In the genomic region with DNA sequence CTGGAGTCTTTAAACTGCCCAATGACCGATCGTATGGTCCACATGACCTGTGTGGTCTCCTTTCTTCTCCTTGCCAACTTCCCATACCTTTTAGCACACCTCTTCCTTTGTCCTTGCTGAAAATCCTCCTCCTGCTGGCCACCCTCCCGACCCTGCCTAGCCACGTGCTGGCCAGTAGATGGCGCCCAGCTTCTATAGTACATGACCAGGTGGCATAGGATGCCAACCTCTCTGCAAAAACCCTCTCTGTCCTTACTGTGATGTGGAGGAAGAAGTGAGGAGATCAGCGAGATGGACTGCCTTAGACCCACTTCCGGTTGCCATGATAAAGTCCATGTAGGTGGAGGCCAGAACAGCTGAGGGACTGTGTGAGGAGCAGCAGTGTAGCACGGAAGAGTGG, we compare ENCODE assay signal across 9 mouse cellular contexts. TPM values are rescaled to one million over a fixed set of nuclear protein-coding genes. Genes with fewer than 3 reads are reported as not detected.
DNase-seq lines count a peak whose midpoint lies in the region; ATAC-seq and TF ChIP-seq lines count a peak whose summit lies in the region.
"Had no signal": no experiment of that assay in that cellular context is flagged by ENCODE, and none has a peak within 500 bp of the region (broad histone marks: within the 10 kb centered on the region; RNA-seq: fewer than 3 reads in every experiment).

No protein-coding gene starts in this region.

- no peak overlapping the region for H3K4me2 ChIP-seq in heart, embryonic 12.5 days
- H3K4me2 ChIP-seq in forebrain, embryonic 13.5 days = no peak overlapping the region
- no peak overlapping the region for H3K4me2 ChIP-seq in intestine, embryonic 15.5 days (replicated peaks)
- no peak overlapping the region for H3K4me2 ChIP-seq in lung, postnatal 0 days (replicated peaks; ENCODE audit: low read depth, low read length)

- peak; percentile 61 to 80 for DNase-seq in heart, adult 18-20 months
- DNase-seq in CD4-positive helper T cell, adult 2 months (ENCODE audit: low read depth, low spot score) = peak; percentile 47
- DNase-seq in brain, embryonic 14.5 days (ENCODE audit: low read depth) = peak; percentile 71
- DNase-seq in lung, postnatal 0 days (ENCODE audit: low spot score) = peak; percentile 71

- no peaks in the 10 kb centered on the region for H3K36me3 ChIP-seq in heart, embryonic 12.5 days
- no peaks in the 10 kb centered on the region for H3K36me3 ChIP-seq in forebrain, embryonic 13.5 days (ENCODE audit: poor library complexity, severe bottlenecking)
- H3K36me3 ChIP-seq in intestine, embryonic 15.5 days = no peaks in the 10 kb centered on the region
- no peaks in the 10 kb centered on the region for H3K36me3 ChIP-seq in lung, postnatal 0 days (ENCODE audit: insufficient read depth, low read length)
- no peaks in the 10 kb centered on the region for H3K36me3 ChIP-seq in small intestine, adult 2 months (ENCODE audit: control insufficient read depth, insufficient read depth, low read length)

- no peak overlapping the region for H3K27ac ChIP-seq in heart, embryonic 12.5 days (ENCODE audit: poor library complexity, severe bottlenecking)
- H3K27ac ChIP-seq in forebrain, embryonic 13.5 days = no peak overlapping the region
- H3K27ac ChIP-seq in intestine, embryonic 15.5 days = no peak overlapping the region
- no peak overlapping the region for H3K27ac ChIP-seq in lung, postnatal 0 days (ENCODE audit: low read length)
- no peak overlapping the region for H3K27ac ChIP-seq in small intestine, adult 2 months (ENCODE audit: insufficient read depth, low read depth, low read length)

- ATAC-seq in heart, embryonic 12.5 days (ENCODE audit: insufficient number of reproducible peaks, low FRiP score) = no peak
- peak; percentile 73 for ATAC-seq in forebrain, embryonic 13.5 days
- ATAC-seq in intestine, embryonic 15.5 days = peak; percentile 47; the same call in 1 of the 2 replicates
- ATAC-seq in lung, postnatal 0 days = 0 out of 2 replicates have a peak, but pooled peaks have one; percentile 25

- TF ChIP-seq CTCF in brain, embryonic 14.5 days (IDR thresholded peaks at IDR 0.05; ENCODE audit: borderline replicate concordance, extremely low read depth, insufficient read depth, insufficient read length) = peak; percentile 90
- TF ChIP-seq CTCF in lung, postnatal 0 days (IDR thresholded peaks at IDR 0.05) = peak; percentile 94
- peak; percentile 89; the same call in 1 of the 2 replicates for TF ChIP-seq CTCF in small intestine, adult 2 months (IDR thresholded peaks at IDR 0.05; ENCODE audit: extremely low read depth, insufficient read length, insufficient replicate concordance, low read depth, low read length)

- H3K9me3 ChIP-seq in heart, embryonic 12.5 days (replicated peaks) = peaks cover 7% of the 10 kb centered on the region; the same call in 1 of the 2 replicates
- H3K9me3 ChIP-seq in forebrain, embryonic 13.5 days (replicated peaks) = no peaks in the 10 kb centered on the region
- no peaks in the 10 kb centered on the region for H3K9me3 ChIP-seq in intestine, embryonic 15.5 days
- no peaks in the 10 kb centered on the region for H3K9me3 ChIP-seq in lung, postnatal 0 days (ENCODE audit: low read length)

- peaks cover 19% of the 10 kb centered on the region for H3K27me3 ChIP-seq in heart, embryonic 12.5 days (replicated peaks)
- H3K27me3 ChIP-seq in forebrain, embryonic 13.5 days = no peaks in the 10 kb centered on the region
- H3K27me3 ChIP-seq in intestine, embryonic 15.5 days (replicated peaks) = no peaks in the 10 kb centered on the region
- H3K27me3 ChIP-seq in lung, postnatal 0 days (replicated peaks; ENCODE audit: insufficient read depth, low read length) = no peaks in the 10 kb centered on the region
- H3K27me3 ChIP-seq in small intestine, adult 2 months (ENCODE audit: control insufficient read depth, insufficient read depth, low read length) = no peaks in the 10 kb centered on the region

- H3K4me3 ChIP-seq in heart, embryonic 12.5 days = no peak overlapping the region
- no peak overlapping the region for H3K4me3 ChIP-seq in forebrain, embryonic 13.5 days
- H3K4me3 ChIP-seq in intestine, embryonic 15.5 days (replicated peaks) = no peak overlapping the region
- H3K4me3 ChIP-seq in lung, postnatal 0 days (ENCODE audit: low read depth, low read length) = no peak overlapping the region
- no peak overlapping the region for H3K4me3 ChIP-seq in small intestine, adult 2 months (ENCODE audit: low read depth, low read length)

- TF ChIP-seq EP300 in lung, postnatal 0 days (IDR thresholded peaks at IDR 0.05) = no peak

- no peak overlapping the region for H3K9ac ChIP-seq in heart, embryonic 12.5 days
- no peak overlapping the region for H3K9ac ChIP-seq in forebrain, embryonic 13.5 days
- no peak overlapping the region for H3K9ac ChIP-seq in intestine, embryonic 15.5 days
- H3K9ac ChIP-seq in lung, postnatal 0 days (replicated peaks; ENCODE audit: low read depth) = no peak overlapping the region

- H3K4me1 ChIP-seq in heart, embryonic 12.5 days (replicated peaks) = peaks cover 6% of the 10 kb centered on the region; the same call in 1 of the 2 replicates
- H3K4me1 ChIP-seq in forebrain, embryonic 13.5 days = no peaks in the 10 kb centered on the region
- H3K4me1 ChIP-seq in intestine, embryonic 15.5 days (replicated peaks) = no peaks in the 10 kb centered on the region
- no peaks in the 10 kb centered on the region for H3K4me1 ChIP-seq in lung, postnatal 0 days (ENCODE audit: insufficient read depth, low read depth, low read length)
- H3K4me1 ChIP-seq in small intestine, adult 2 months (ENCODE audit: control insufficient read depth, insufficient read depth, insufficient read length, low read length) = no peaks in the 10 kb centered on the region

- whole genome bisulfite sequencing in heart, embryonic 12.5 days = 27% methylated on average over 8 of the region's 8 CpGs
- WGBS in forebrain, embryonic 13.5 days = 34% methylated on average over 8 of the region's 8 CpGs
- 30% methylated on average over 8 of the region's 8 CpGs for WGBS in intestine, embryonic 15.5 days
- 32% methylated on average over 8 of the region's 8 CpGs for WGBS in lung, postnatal 0 days
- 19% methylated on average over 8 of the region's 8 CpGs for WGBS in small intestine, adult 2 months

- no peak for TF ChIP-seq POLR2A in brain, embryonic 14.5 days (IDR thresholded peaks at IDR 0.05; ENCODE audit: borderline replicate concordance, extremely low read depth, insufficient read depth, insufficient read length, poor library complexity, severe bottlenecking)
- no peak for TF ChIP-seq POLR2A in small intestine, adult 2 months (IDR thresholded peaks at IDR 0.05; ENCODE audit: low read depth, low read length)

RNA-seq across cellular contexts. Expression of a gene that starts 40.7 kb away (rescaled TPM):
- total RNA-seq in heart, adult 18-20 months (2021) = not detected
- polyA plus RNA-seq in heart, embryonic 12.5 days (2016; fragmentation: Nextera tagmentation; extraction: Ambion mirVana) = 0.38 and 0.55 TPM in 2 replicates
- 0.30 TPM in 1 of 2 replicates, not detected in the other for polyA plus RNA-seq in brain, embryonic 14.5 days (2012; rRNA removed)
- 0.18 and 0.31 TPM in 2 replicates for polyA plus RNA-seq in forebrain, embryonic 13.5 days (2015; fragmentation: Nextera tagmentation; extraction: Ambion mirVana)
- polyA plus RNA-seq in intestine, embryonic 15.5 days (2015; fragmentation: Nextera tagmentation; extraction: Ambion mirVana) = 5.1 and 5.2 TPM in 2 replicates
- polyA plus RNA-seq in lung, postnatal 0 days (2015; fragmentation: Nextera tagmentation; extraction: Ambion mirVana) = 0.12 and 0.18 TPM in 2 replicates
- 16.5 and 51.5 TPM in 2 replicates for polyA plus RNA-seq in small intestine, adult 2 months (2012; rRNA removed)
- total RNA-seq: layer of hippocampus, postnatal 14 days had no signal

RNA-seq across cellular contexts. Expression of a gene that starts 55.5 kb away (rescaled TPM):
- total RNA-seq in heart, adult 18-20 months (2021) = not detected
- not detected in 2 replicates for polyA plus RNA-seq in heart, embryonic 12.5 days (2016; fragmentation: Nextera tagmentation; extraction: Ambion mirVana)
- not detected in 2 replicates for polyA plus RNA-seq in brain, embryonic 14.5 days (2012; rRNA removed)
- not detected in 2 replicates for polyA plus RNA-seq in forebrain, embryonic 13.5 days (2015; fragmentation: Nextera tagmentation; extraction: Ambion mirVana)
- polyA plus RNA-seq in intestine, embryonic 15.5 days (2015; fragmentation: Nextera tagmentation; extraction: Ambion mirVana) = not detected in 2 replicates
- not detected in 2 replicates for polyA plus RNA-seq in lung, postnatal 0 days (2015; fragmentation: Nextera tagmentation; extraction: Ambion mirVana)
- not detected in 2 replicates for polyA plus RNA-seq in small intestine, adult 2 months (2012; rRNA removed)
- total RNA-seq: layer of hippocampus, postnatal 14 days had no signal
